Mouse (Mus musculus): ENCODE results near the gene Apoa4.
A peak's percentile ranks its signal among the peaks of the same experiment; 100 is the strongest.

The Apoa4 gene

DNA sequence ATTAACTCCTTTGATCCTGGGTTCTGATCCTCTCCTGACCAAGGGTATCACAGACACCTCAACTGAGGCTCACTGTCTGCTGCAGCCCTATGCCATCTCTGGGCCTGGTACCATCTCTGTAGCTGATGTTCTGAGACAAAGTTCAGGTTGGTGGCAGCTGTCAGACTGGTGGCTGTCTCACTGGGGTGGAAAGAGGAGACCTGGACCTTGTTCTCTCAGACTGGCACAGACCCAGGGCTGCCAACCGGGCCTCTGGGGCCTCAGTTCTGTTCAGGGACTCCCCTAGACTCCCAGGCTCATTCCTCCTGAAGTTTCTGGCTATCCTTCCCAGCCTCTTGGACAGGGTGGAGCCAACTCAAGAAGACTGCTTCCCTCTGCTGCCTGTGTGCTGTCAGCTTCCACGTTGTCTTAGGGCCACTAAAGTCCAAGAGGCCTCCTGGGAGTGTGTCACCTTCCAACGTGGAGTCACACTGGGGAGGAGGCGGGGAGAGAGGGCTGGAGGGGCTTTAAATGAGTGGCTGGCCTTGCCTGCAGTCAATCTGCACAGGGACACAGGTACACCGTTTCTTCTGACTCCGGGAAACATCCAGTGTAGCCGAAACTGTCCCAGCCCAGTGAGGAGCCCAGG lies at the start of gene Apoa4:
Gene Apoa4 (plus strand): TSS at position 171 of the 628 bp plus-strand sequence.
- DNase-seq (ENCODE audit: low read depth, low spot score): no peak

DNA sequence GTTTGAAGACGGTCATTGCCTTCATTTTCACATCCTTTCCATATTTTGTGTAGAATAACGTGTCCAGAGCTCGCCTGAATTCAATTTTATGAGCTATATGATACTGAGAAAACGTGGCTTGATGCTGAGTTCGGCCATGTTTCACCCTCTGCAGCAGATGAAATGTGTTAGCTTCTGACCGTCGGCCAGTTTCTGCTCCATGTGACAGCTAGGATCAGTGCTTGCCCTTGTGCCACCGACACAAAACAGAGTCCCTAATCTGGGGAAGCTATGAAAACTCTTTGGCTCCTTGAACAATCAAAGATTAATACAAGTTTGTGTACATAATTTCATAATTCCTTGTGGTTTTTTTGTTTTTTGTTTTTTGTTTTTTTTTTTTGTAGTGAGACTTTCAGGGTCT lies 49.3 kb upstream of the Apoa4 start:
- DNase-seq (ENCODE audit: low read depth, low spot score): peak; percentile 35

DNA sequence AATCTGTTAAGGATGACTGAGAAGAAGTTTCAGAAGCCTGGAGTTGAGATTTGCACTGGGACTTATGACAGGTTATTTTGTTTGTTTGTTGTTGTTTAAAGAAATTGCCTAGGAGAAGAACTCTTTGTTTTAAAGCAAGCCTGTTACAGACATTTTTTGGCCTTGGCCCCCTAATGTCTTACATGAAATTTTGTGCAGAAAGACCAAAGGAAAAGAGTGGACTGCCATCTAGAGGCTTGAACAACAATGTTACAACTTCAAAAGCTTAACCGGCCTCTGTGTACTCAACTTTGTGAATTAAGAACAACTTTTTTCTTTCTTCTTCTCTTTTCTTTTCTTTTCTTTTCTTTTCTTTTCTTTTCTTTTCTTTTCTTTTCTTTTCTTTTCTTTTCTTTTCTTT lies 48.9 kb upstream of the Apoa4 start:
- DNase-seq (ENCODE audit: low read depth, low spot score): peak; percentile 85

DNA sequence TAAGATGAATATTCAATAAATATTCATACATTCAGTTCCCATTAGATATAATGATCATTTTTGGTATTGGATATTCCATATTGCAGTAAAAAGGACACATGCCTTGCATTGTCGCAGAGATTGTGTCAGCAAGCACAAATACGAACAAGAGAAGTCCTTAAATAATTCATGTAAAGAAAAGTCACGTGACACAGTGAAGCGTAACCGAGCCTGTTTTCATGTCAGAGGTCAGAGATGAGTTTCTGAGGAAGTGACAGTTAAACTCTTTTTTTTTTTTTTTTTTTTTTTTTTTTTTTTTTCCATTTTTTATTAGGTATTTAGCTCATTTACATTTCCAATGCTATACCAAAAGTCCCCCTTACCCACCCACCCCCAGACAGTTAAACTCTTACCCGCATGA lies 47.9 kb upstream of the Apoa4 start:
- no peak for DNase-seq (ENCODE audit: low read depth, low spot score)

DNA sequence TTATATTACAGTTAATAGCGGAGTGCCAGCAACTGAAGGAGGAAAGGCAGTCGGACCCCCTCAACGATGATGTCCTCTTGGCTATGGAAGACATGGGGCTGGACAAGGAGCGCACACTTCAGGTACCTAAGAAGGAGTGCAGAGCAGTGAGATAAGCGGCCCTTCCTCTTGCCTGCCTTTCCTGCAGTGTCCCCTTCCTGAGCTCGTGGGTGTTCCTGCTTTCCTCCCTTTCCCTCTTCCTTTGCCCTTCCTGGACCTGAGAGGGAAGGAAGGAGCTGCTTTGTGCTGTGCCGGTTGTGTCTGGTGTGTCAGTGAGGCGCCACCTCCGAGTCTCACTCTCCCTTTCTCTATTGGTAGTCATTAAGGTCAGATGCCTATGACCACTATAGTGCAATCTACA lies 45.7 kb upstream of the Apoa4 start:
- DNase-seq (ENCODE audit: low read depth, low spot score): no peak

DNA sequence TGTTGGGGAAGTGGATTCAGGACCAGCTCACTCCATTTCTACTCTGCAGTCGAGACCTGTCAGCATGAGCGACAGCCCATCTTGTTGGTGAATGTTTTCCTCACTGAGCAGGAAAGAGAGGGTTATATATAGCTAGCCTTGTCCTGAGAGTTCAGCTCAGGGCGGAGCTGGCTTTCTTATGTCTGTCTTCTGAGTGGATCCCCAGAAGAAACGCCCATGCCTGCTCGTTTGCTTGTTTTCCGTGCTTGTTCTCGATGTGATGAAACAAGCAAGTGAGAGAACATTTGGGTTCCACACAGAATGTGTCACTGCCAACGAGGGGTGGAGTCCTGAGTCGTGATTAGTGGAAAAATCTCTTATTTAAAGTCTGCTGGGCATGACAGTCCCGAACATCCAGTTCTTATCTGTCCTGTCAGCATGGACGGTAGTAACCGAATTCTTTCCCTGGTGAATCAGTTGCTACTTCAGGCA lies 43.8 kb upstream of the Apoa4 start:
- DNase-seq (ENCODE audit: low read depth, low spot score): peak; percentile 43

DNA sequence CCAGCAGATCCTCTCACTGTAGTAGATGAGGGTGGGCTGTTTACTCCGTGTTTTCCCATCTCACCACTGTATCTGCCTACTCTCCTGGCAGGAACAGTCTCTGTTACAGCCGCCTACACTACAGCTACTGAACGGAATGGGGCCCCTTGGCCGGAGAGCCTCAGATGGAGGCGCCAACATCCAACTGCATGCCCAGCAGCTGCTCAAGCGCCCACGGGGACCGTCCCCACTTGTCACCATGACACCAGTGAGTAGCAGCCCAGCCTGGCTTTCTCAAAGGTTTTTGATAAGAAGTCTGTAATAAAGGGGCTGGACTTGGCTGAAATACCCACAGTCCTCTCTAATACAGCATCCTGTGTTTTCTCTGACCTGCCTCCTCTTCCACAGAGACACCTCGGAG lies 42.0 kb upstream of the Apoa4 start:
- DNase-seq (ENCODE audit: low read depth, low spot score): peak; percentile 68

DNA sequence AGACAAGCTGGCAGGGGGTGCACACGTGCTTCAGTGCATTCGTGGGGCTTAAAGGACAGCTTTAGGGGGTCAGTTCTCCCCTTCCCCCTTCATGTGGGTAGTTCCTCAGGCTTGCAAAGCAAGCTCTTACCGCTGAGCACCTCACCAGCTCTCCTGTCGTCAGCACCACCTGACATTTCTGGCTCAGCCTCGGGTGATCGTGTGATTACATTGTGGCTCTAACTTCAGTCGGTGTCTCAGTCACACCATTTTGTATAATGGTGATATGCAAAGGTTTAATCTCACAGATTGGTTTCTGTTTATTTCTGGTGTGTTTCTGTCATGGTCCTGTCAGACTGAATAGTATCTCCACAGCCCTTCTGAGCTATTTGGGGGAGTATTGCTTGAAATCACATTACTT lies 41.6 kb upstream of the Apoa4 start:
- peak; percentile 58 for DNase-seq (ENCODE audit: low read depth, low spot score)

DNA sequence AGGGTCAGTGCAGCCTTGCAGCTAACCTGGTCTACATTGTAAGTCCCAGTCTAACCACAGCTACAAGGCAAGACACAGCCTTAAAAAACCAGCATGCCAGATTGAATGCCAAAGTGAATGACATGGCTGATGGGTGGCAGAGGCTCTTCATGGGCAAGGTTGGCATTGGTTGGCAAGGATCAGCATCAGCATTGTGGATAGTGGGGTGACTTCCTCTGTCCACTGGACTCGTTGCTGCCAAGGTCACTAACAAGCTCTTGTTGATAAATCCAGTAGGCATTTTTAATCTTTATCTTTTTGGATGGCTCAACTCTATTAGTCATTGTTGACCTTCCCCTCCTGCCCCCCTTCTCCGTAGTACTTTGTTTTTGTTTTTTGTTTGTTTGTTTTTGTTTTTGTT lies 40.9 kb upstream of the Apoa4 start:
- no peak for DNase-seq (ENCODE audit: low read depth, low spot score)

DNA sequence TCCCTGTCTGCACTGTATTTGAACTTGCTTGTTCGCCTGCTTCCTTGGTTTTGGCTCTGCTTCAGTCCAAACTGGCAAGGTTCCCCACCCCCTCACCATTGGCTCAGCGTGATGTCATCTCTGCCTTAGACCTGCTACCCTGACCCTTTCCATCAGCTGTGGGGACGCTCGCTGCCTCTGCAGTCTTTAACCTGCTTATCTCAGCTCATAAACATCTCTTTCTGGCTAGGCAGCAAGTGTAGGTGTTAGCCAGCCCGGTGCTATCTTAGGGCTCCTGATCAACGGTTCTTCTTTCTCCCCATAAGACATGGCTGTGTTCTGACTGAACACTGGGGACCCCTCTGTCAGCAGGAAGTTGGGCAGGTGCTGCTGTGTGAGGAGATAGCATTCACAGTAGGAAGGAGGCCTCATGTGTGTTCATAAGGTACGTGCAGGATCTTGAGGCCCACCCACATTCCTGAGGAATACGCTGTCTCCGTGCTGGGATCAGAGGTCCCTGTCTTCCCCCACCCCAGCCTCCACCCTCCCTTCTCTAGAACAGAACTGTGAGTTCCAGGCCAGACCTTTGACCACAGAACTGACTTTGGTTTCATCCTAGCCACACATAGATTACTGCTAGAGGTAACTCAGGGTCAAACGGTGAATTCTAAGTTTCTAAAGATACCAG lies 33.5 kb upstream of the Apoa4 start:
- peak; percentile 40 for DNase-seq (ENCODE audit: low read depth, low spot score)

DNA sequence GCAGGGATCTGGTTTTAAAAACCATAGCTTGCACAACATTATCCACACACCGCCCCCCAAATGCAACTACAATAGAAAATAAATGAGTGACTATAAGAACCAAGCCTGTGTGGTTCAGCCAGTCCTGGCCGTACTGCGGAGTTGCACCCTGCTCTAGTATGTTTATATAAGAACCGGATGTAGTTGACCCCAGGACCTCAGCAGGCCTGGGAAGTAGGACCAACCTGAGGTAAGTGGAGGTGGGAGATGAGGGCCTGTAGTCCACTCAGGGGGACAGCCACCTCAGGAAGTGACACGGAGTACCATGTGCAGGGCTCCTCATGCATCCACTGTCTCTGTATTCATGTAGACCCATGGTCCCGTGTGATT lies 33.0 kb upstream of the Apoa4 start:
- no peak for DNase-seq (ENCODE audit: low read depth, low spot score)

DNA sequence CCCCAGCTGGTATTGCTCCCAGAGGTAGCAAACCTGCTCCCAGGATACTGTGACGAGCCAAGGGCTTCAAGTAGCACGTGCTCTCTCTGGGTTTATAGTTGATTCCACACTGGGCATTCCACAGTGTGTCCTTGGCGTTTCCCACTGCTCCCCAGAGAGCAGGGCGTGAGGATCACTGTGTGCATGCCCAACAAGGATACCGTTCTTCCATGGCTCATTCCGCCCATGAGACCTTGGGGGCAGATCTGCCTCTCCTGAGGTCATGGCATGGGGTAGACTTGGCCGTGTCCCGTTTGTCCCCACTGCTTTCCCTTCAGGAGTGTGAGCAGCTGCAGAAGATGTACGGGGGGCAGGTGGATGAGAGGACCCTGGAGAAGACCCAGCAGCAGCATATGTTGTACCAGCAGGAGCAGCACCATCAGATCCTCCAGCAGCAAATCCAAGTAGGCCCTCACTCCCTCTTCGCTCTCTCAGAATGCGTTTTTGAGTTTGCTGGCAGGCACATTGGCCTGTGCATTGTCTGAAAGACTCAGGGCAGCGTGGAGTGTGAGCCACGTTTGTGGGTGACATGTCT lies 32.0 kb upstream of the Apoa4 start:
- peak; percentile 43 for DNase-seq (ENCODE audit: low read depth, low spot score)

DNA sequence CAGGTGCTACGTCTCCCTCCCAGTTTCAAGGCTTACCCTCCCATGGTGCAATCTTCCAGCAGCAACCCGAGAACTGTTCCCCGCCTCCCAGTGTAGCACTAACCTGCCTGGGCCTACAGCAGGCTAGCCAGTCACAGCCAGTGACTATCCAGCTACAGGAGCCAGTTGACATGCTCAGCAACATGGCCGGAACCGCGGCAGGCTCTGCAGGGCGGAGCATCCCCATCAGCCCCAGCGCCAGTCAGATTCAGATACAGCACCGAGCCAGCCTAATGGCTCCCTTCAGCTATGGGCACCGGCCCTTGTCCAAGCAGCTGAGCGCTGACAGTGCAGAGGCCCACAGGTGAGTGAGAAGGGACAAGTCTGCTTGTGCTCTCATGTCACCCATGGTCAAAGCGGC lies 30.0 kb upstream of the Apoa4 start:
- DNase-seq (ENCODE audit: low read depth, low spot score): no peak

DNA sequence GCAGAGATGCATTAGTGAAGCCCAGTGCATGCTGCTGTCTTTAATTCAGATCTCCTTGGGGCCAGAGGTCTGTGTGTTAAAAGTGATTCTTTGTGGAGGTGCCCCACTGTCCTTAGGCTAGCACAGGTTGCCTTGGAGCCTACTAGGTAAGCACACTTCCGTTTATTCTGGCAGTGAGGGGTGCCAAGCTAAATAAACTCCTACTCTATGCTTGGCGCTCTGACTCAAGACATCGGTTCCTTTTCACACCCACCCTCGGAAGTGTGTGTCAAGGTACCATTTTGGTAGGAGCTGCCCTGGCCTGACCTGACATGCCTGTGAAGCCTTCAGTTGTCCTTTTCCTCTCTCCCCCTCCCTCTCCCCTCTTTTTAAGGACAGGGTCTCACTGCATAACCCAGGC lies 26.2 kb upstream of the Apoa4 start:
- peak; percentile 54 for DNase-seq (ENCODE audit: low read depth, low spot score)

DNA sequence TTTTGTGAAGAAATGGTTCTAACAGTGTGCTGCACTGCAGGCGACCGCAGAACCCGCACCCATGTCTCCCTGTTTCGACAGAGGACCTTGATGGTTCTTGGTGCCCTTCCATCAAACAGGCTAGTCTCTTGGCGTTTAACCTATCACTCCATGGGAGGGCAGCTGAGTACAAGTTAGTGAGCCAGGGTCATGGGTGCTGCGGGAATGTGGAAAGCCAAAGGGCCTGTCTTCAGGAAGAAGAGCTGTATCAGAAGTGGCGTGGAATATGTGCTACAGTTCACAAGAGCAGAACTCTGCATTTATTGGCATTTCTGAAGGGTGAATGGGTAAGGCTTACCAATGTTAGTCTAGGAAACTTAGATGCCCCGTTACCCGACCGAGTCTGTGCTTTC lies 25.6 kb upstream of the Apoa4 start:
- no peak for DNase-seq (ENCODE audit: low read depth, low spot score)

DNA sequence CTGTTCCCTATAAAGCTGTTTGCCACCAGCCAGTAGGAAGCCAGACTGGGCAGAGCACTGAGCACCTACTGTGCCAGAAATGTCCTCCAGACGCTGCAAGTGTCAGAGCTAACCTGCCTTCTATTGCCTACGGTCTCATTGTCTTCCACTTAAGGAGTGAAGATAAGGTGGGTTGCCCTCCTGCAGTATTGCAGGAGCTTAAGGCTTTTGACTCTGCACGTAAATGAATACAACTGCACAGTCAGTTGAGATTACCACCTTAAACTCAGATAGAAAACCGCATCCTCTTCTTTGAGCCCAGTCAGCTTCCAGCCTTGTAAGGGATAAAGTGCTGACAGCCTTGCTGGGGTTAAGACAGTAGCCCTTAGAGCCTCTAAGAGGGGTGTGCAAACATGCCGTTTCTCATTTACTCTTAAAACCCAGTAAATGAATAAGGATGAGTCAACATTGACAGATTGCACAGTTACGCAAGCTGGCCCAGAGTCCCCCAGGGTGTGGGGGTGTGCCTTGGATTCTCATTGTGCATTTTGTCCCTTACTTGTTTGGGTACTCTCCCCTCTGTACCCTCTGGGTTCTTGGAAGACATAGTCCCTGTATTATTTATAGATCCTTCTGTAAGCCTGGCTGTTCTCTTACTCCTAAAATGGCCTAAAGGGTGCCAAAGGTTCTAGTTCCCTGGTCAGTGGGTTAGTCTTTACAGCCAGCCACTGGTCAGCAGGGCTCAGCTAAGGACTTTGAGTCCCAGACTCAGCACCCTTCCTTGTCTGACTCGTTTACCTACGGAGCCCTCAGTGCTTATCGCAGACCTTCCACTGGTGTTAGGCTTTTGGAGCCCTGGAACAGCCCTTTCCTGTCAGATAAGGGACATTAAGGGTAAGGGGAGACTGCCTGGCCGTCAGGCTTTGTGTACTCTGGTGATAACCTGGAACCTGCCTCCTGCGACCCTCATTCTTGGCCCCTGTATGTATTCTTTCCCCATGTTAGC lies 24.9 kb upstream of the Apoa4 start:
- DNase-seq (ENCODE audit: low read depth, low spot score): peak; percentile 85

DNA sequence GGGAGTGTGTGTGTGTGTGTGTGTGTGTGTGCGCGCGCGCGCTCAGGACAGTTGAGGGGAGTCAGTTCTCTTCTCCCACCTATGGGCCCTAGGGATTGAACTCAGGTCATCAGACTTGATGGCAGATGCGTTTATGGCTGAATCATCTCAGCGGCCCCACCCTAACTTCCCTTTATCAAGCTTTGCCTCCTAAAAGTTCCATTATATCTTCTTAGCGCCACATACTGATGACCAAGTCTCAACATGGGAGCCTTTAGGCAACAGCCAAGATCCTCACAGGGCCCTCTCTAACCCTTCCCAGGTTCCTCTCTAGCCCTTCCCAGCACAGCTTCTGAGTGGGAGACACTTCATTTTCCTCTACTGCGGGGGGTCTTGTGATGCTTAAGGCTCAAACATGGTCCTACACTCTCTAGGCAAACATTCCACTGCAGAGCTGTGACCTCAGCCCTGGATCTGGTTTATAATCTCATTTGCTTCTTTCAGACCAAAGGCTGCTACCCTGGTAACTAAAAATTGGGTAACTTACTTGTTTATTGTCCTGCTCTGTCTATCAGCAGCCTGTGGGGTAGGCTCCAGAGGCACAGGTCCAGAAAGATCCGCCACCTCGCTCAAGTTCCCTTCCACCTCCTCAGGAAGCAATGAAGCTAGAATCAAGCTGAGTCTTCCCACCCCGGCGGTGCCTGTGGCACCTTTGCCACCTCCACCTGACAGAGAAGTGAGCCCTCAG lies 23.6 kb upstream of the Apoa4 start:
- DNase-seq (ENCODE audit: low read depth, low spot score): no peak

DNA sequence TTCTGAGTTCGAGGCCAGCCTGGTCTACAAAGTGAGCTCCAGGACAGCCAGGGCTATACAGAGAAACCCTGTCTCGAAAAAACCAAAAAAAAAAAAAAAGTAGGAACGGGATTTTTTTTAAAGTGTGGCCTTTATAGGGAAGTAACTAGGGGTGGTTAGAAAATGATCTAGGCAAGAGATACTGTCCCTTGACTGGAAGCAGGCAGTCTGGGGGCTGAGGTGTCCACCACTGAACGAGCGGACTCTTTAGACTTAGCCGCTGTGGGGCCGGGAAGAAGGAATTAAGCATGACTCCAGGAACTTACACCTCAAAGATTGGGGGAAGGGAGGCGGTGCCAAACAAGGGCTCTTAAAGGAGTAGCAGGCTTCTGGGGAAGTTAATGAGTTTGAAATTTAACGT lies 22.3 kb upstream of the Apoa4 start:
- DNase-seq (ENCODE audit: low read depth, low spot score): no peak

DNA sequence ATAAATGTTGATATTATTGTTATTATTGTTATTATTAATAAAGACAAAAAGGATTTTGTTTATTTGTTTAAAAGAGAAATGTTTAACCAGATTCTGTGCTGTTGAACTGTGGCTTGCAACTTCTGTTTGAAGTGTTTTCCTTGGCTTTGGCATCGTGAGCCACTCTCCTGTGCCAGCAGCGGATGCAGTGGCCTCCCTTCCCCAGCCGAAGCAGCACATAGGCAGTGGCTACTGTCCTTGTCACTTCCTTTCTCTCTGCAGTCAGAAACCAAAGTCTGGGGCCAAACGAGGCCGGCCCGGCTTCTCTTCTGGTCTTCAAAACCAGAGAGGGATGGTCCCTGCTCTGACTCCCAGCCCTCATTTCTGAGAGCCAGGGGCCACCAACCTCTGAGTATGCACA lies 17.4 kb upstream of the Apoa4 start:
- DNase-seq (ENCODE audit: low read depth, low spot score): no peak

DNA sequence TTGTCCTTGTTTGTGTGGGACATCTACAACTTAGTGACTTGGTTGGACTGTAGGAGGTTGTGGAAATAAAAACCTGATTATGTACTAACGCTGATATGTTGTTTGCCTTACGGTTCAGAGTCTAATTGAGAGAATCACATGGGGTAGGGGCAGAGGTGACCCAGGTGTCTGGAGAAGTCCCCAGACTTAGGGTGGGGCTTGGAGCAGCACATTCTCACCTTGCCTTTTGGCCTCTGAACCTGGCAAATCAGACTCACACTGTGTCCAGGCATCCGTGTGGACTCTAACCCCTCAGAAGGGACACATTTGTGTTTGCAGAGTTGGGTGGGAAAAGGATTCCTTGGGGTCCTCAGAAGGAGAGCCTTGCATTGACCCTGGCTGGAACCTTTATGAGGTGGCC lies 16.4 kb upstream of the Apoa4 start:
- no peak for DNase-seq (ENCODE audit: low read depth, low spot score)

DNA sequence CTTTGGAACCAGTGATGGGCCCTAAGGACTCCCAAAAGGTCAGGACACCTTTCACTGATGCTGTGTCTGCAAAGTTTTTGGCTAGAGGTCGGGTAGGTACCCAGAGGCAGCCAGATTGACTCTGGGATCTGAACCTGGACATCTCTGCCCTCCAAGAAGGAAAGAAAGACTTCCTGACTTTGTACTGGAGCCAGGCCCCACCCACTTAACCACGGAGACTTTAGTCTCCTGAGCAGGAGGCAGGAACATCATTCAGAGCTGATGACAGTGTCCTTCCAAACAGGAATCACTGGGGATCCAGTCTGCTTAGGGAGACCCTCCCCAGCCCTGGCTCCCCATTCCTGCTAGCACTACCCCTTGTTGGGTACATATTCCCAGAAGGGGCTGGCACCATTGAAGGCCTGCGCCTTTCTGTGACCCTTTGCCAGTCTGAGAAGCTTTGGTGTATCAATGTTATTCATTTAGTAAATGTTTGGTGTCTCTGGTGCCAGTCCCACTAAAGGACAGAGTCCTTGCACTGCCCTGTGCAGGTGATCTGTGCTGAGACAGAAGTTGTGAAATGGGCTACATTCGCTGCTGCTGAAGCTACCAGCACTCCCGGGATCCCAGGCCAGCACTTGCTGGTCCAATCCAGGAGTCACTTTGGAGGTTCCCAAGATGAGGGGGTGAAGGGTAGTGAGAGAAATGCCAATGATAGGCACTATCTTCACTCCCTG lies 15.4 kb upstream of the Apoa4 start:
- DNase-seq (ENCODE audit: low read depth, low spot score): no peak

Measured in brain, adult 2 months (tissue).